Mouse (Mus musculus): ENCODE measurements around the gene Olfr483.

The Olfr483 gene

DNA sequence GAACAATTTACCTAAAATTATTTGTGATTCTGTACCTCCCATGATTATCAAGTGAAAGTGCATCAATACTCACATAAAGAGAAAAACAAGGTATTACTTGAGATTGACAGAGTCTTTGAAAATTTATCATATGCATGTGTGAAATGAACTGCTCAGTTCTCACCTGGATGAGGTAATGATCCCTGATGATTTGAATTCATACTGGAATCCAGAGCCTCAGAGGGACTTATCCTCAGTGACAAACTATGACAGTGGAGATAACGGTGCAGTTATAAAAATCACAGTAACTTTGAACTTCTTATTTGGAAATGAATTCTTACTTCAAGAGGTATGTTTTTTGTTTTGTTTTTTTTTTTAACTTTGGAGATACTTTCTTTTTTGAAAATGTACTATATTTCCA is at the start of gene Olfr483:
TSS of gene Olfr483 (plus strand) at position 301 of the 400 bp plus-strand sequence.
- no peak for DNase-seq (ENCODE audit: low read depth, low spot score)

DNA sequence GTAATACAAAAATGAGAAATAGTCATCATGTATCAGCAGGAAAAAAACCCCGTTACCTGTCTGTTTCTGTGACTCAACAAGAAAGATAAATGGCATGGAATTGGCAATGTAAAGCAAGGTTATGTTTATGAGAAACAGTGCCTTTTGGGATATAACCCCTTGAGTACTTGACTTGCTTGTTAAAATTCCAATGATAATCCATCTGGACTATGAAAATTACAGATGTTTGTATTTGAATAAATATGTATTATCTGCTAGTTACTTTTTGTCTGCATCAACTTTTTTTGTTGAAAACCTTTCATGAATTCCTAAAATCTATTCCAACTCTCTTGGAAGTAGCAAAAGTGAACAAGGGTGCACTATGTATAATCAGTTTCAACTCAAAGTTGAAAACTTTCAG is 33.4 kb upstream of the Olfr483 start, which contains the start of gene Olfr480:
TSS of gene Olfr480 (minus strand) at position 101 of the 400 bp plus-strand sequence.
- DNase-seq (ENCODE audit: low read depth, low spot score): no peak

DNA sequence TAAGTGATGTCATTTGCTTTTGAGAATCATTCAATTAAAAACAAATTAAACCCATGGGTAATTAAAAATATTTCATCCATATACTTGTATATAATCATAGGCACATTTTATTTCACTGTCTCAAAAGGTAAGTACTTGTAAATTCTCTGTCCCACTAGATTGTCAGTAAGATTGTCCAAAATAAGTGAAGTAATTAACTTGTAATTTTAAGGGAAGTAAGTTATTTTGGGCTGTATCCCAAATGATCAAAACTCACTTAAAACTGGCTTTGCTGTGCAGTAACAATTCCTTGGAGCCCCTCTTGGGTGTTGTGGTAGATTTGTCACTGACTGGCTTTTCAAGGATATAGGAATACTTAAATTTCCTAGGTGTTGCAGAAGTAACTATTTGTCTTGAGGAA is 21.1 kb upstream of the Olfr483 start, which contains the start of gene Olfr481:
TSS of gene Olfr481 (plus strand) at position 301 of the 400 bp plus-strand sequence.
- no peak for DNase-seq (ENCODE audit: low read depth, low spot score)

DNA sequence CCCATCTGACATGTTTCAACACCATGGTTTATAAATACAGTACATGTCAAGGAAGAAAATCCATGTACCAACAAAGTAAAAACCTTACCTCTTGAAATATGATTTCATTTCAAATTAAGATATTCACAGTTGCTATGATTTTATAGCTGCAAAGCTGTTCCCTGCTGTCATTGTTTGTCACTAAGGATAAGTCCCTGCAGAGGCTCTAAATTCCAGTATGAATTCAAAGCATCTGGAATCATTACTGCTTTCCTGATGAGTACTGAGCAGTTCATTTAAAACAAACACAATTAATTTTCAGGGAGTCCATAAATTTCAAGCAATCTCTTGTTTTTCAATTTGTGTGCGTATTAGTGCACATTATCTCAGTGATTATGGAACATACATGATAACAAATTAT is 3.2 kb upstream of the Olfr483 start, which contains the start of gene Olfr482:
TSS of gene Olfr482 (minus strand) at position 101 of the 400 bp plus-strand sequence.
- DNase-seq (ENCODE audit: low read depth, low spot score): no peak

DNA sequence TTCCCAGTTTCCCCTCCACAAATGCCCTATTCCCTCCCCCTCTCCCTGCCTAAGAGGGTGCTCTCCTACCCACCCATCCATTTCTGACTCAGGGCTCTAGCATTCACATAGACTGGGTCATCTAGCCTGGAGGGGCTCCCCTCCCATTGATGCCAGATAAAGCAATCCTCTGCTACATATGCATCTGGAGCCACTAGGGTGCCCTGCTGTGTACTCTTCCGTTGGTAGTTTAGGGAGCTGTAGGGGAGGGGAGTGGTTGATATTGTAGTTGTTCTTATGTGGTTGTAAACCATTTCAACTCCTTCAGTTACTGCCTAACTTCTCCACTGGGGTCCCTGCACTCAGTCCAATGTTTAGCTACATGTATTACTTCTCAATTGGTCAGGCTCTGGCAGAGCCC is 20.0 kb downstream of the Olfr483 start:
- no peak for DNase-seq (ENCODE audit: low read depth, low spot score)

DNA sequence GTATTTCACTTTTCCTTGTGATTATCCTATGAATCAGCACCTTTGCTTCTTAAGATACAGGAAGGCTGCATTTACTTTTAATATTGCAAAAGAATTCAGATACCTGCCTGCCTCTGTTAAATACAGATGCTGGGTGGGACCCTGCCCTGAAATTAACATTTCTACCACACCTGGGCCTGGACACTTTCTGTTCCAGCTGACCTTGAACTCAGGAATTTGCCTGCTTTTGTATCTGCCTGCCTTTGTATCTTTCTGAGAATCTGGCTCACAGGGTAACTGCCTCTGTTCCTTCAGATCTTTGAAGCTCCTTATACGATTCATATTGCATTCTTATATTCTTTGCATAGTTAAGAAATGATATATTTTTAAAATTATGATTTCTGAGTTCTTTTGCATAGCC is 20.8 kb downstream of the Olfr483 start:
- DNase-seq (ENCODE audit: low read depth, low spot score): no peak

DNA sequence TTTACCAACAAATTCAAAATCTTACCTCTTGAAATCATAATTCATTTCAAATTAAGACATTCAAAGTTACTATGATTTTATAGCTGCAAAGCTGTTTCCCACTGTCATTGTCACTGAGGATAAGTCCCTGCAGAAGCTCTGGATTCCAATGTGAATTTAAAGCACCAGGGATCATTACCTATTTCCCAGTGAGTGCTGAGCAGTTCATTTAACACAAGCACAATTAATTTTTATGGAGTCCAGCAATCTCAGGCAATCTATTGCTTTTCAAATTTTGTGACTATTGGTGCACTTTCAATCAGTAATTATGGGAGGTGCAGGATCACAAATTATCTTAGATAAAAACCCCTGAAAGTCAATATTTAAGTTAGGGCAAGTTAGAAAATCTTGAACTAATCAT is 26.7 kb downstream of the Olfr483 start, which contains the start of gene Olfr484:
TSS of gene Olfr484 (minus strand) at position 101 of the 400 bp plus-strand sequence.
- DNase-seq (ENCODE audit: low read depth, low spot score): no peak
